Mouse (Mus musculus) testis, postnatal 10 days (tissue): ENCODE results near the gene Ctc1.
"Not testable (repeated sequence)": the region's sequence is repeated elsewhere in the genome, so short reads cannot be mapped to it uniquely, and the experiment has no call there.

Experiments
- DNase-seq: peaks from one replicate; pipeline ENCODE4 v3.0.0; 2021; ENCODE audit warnings: low spot score

The Ctc1 gene

DNA sequence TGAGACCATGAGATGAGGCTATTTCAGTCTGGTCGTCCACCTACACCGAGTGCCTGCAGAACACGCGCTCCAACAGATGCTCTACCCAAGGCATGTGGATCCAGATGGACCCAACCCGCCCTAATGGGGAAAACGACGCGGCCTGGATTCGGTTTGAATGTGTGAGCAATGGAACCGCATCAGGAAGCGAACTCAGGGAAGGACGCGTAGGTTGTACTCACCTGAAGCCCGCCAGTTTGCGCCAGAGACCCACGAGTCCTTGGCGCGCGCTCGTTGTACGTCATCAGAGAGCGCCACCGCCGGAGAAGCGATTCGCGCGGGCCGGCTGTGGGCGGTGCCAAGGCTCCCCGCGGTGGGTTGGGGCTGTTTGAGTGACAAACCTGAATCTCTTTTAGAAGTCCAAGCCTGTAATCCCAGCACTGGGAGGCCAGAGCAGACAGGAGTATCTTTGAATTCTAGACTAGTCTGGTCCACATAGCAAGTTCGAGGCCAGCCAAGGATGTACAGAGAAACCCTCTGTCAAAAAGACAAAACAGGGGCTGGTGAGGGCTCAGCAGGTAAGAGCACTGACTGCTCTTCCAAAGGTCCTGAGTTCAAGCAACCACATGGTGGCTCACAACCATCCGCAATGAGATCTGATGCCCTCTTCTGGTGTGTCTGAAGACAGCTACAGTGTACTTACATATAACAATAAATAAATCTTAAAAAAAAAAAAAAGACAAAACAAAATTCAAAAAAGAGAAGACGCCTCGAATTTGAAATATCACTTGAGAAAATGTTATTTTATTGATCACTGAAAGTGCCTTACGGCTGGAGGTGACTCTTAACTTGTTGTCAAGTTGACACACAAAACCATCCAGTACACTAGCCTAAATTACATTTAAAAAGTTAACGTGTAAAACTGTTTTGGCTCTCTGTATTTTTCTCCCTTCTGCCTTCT is 7.3 kb upstream of the Ctc1 start, which contains the start of gene Pfas:
TSS of gene Pfas (minus strand) at position 279 of the 940 bp plus-strand sequence.
- peak; percentile 97 for DNase-seq

DNA sequence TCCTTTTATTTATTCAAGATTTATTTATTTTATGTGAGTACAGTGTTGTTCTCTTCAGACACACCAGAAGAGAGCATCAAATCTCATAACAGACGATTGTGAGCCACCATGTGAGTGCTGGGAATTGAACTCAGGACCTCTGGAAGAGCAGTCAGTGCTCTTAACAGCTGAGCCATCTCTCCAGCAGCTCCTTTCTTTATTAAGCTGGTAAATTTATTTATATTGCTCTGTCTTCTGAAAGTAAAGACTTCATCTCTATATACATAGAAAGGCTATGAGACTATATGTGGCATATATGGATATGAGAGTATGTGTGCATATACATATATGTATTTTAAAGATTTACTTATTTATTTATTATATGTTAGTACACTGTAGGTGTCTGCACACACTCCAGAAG is 6.2 kb upstream of the Ctc1 start:
- DNase-seq: no peak

DNA sequence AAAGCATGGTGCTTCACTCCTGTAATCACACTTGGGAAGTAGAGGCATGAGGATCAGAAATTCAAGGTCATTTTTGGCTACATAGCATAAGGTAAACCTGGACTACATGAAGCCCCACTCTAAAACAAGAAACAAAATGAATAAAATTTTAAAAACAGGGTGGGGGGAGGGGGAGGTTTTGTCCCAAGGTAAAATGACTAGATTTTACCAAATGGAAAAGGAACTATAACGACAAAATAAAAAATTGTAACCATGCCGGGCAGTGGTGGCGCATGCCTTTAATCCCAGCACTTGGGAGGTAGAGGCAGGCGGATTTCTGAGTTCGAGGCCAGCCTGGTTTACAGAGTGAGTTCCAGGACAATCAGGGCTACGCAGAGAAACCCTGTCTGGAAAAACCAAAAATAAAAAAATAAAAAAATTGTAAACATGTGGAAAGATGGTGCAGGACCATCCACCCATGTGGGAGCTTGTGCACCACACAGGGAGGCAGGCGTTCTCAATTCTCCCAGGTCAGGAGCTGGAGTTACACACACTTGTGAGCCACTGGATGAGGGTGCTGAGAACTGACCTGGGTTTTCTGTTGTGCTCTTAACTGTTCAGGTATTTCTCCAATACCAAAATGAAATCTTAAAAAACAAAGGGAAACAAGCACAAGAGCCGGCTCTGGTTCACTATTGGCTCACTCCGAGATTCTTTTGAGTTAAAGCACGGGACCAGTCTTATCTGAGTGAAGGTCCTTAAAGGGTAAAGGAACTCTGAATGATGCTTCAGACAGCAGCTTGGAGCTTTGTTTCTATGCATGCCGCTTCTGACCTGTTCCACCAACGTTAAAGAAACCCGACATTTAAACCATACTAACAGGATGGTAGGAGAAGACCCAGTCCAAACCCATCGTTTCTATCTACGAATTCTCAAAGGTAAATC is 5.0 kb upstream of the Ctc1 start:
- DNase-seq: no peak

DNA sequence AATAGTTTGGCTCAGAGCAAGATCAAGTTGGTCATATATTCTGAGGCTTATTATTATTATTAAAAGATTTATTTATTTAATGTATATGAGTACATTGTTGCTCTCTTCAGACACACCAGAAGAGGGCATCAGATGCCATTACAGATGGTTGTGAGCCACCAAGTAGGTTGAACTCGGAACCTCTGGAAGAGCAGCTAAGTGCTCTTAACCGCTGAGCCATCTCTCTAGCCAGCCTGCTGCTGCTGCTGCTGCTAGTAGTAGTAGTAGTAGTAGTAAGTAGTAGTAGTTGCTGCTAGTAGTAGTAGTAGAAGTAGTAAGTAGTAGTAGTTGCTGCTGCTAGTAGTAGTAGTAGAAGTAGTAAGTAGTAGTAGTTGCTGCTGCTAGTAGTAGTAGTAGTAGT is 4.3 kb upstream of the Ctc1 start:
- DNase-seq: not testable (repeated sequence)

- DNase-seq: peak; percentile 84
Measured at GRCm38 (mm10) chr11:69012071-69012601, 3.6 kb upstream of the Ctc1 start.

GRCm38 (mm10) chr11:69016755-69017154 is 1.0 kb downstream of the Ctc1 start:
- DNase-seq: no peak

DNA sequence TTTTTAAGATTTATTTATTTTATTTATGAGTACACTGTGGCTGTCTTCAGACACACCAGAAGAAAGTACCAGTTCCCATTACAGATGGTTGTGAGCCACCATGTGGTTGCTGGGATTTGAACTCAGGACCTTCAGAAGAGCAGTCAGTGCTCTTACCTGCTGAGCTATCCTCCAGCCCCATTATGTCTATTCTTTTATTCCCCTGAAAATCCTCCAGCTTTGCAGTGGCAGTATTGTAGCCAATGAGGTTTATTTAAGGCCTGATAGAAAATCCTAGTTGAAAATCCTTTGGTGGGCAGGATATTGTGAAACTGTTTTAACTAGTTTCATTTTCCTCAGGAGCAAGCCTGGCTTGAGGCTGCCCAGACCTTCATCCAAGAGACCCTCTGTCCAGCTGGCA is 5.0 kb downstream of the Ctc1 start:
- no peak for DNase-seq

DNA sequence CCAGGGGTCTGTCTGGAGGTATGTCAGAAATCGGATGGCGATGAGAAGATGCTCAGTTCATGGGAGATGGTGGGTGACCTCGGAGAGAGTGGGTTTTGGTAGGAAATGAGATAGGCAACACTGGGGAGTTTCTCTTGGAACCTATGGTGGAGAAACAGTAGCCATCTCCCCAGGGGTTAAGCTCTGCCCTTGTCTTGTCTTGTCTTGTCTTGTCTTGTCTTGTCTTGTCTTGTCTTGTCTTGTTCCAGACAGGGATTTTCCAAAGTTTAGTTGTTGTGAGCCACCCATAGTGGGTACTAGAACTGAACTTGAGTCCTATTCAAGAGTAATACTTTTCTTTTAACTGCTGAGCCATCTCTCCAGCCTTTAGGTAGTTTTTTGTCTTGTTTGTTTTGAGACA is 10.9 kb downstream of the Ctc1 start:
- DNase-seq: no peak

- no peak for DNase-seq
Measured at GRCm38 (mm10) chr11:69028805-69029204, 13.1 kb downstream of the Ctc1 start.

DNA sequence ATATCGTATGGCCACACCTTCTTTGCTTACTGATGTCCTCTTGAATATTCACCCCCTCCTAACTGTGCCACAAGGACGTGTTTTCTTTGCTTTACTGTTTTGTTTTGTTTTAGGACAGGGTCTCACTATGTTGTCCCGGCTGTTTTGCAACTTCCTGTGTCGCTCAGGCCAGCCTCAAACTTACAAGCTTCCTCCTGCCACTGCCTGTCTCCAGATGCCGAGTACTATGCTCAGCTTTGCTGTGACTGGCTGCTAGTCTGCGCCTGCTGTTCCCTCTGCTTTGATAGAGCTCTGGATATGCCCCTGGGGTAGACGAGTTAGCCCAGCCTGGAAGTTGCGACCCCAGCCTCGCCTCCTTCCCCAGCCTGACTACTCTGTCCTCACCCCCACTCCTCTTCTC is 17.8 kb downstream of the Ctc1 start:
- no peak for DNase-seq

DNA sequence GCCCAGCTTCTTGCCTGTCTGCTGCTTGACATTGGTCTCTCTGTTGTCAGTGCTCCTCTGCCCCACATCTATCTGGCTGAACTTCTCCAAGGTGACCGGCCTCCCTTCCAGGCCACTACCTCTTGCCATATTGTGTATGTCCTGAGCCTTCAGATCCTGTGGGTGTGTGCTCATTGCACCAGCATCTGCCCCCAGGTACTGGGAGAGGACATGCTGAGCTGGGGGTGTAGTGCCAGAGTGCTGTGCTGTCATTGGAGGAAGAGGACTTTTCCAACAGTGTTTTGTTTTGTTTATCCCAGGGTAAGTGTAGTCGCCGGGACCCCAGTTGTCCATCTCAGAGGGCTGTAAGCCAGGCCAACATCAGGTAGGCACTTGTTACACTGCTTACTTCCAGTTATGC is 18.9 kb downstream of the Ctc1 start:
- no peak for DNase-seq

GRCm38 (mm10) chr11:69035411-69035810 is 19.7 kb downstream of the Ctc1 start:
- no peak for DNase-seq

- DNase-seq: peak; percentile 81
Measured at GRCm38 (mm10) chr11:69035849-69036248, 20.1 kb downstream of the Ctc1 start.

GRCm38 (mm10) chr11:69036486-69037230 is 20.9 kb downstream of the Ctc1 start:
- peak; percentile 85 for DNase-seq

- DNase-seq: peak; percentile 80
Measured at GRCm38 (mm10) chr11:69037231-69038061, 21.7 kb downstream of the Ctc1 start.

DNA sequence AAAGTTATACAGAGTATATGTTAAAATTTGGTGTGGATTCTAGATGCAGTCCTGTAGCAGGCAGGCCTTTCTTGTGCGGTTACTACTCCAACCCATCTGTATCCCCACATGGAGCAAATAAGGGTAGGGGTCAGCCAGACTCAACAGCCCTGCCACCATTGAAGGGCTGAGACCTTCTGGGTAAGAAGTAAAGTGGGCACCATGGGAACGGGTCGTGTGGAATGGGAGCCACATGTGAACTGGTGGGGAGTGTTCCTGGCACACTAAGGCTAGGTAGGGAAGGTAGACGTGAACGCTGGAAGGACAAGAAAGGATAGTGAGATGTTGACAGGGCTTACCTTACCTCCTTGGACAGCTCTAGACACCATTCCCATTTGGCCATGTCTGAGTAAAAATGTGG is 22.5 kb downstream of the Ctc1 start:
- no peak for DNase-seq

DNA sequence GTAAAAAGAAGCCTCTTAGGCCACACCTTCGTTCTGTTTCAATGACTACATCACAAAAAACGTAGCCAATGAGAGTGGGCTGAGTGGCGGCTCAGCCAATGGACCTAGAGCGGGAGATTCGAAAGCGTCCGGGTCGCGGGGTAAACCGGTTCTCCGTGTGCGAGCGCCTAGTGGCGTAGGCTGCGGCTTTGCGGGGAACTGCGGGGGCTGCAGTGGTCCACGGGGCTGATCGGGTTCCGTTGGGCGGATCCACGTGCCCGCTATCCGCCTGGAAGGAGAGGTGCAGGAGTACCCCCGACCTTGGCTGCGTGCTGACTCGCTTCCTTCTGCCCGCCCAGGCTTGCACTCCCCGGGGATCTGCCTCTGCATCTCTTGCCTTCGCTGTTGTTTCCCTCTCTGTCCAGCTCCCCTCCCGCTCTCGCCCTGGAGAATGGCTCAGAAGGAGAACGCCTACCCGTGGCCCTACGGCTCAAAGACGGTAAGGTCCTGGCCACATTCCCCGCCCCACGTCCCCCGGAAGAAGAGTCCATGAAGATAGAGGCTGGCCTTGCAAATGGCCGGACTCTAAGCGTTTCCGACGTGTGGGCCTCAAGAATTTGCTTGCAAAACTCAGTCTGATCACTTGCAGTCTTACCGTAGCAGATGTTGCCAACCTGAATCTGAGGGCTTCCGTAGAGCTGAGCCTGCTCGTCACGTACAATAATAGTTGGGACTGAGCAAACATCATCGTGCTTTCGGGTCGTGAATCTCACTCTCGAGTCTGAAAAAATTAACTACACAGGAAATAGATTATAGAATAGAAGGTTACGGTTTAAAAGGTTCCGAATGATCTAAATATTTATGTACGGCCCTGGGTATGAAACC is 30.1 kb downstream of the Ctc1 start, which contains the start of gene Aurkb:
TSS of gene Aurkb (plus strand) at position 117 of the 864 bp plus-strand sequence.
- peak; percentile 91 for DNase-seq

- DNase-seq: no peak
Measured at GRCm38 (mm10) chr11:69046395-69046774, 30.7 kb downstream of the Ctc1 start.

DNA sequence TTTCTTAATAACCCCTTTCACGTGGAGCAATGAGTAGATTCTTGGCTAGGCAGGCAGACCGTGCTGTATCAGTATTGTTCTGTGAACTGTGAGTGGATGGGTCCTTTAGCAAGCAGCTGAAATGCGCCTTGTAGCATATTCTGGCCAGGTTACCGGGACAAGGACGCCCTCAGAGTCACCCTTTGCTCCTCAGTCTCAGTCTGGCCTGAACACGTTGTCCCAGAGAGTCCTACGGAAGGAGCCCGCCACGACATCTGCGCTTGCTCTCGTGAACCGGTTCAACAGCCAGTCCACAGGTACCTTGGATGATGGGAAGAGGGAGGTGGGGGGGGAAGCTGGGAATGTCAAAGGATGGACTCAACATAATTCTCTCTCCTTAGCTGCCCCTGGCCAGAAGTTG is 31.9 kb downstream of the Ctc1 start:
- no peak for DNase-seq

DNA sequence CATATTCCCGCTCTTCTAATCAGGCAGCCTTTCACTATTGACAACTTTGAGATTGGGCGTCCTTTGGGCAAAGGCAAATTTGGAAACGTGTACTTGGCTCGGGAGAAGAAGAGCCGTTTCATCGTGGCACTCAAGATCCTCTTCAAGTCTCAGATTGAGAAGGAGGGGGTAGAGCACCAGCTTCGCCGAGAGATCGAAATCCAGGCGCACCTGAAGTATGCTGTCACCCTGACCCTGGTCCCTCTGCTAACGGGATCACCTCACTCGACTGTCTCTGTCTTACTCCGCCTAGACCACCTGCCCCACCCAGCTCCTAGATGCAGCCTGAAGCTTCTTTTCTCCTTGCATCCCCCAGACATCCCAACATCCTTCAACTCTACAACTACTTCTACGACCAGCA is 32.4 kb downstream of the Ctc1 start:
- no peak for DNase-seq
